8 mouse cellular contexts compared by ENCODE assay signal in genomic region chr19:26845276-26846016, GRCm38 (mm10). TPM values are rescaled to one million over a fixed set of nuclear protein-coding genes. Genes with fewer than 3 reads are reported as not detected.
A peak's percentile ranks its signal among the peaks of the same experiment; 100 is the strongest.
DNase-seq lines count a peak whose midpoint lies in the region; ATAC-seq and TF ChIP-seq lines count a peak whose summit lies in the region.

No protein-coding gene starts in this region.

- ATAC-seq in heart, embryonic 13.5 days (ENCODE audit: extremely low read depth, insufficient number of reproducible peaks, low FRiP score, low TSS enrichment) = no peak
- peak; percentile 70 for ATAC-seq in liver, embryonic 12.5 days
- peak; percentile 96 for ATAC-seq in stomach, embryonic 15.5 days (ENCODE audit: insufficient read depth, low FRiP score, low read depth)

- no peak overlapping the region for H3K27ac ChIP-seq in bone marrow macrophage, adult 2 months (ENCODE audit: insufficient read depth, low read depth, low read length)
- H3K27ac ChIP-seq in heart, embryonic 13.5 days (replicated peaks) = peak overlapping the region; percentile 91
- peak overlapping the region; percentile 37; the same call in 1 of the 2 replicates for H3K27ac ChIP-seq in liver, embryonic 12.5 days
- H3K27ac ChIP-seq in stomach, embryonic 15.5 days = peak overlapping the region; percentile 92

- H3K4me3 ChIP-seq in bone marrow macrophage, adult 2 months (ENCODE audit: insufficient read depth, low read length) = peak overlapping the region; percentile 74
- peak overlapping the region; percentile 66 for H3K4me3 ChIP-seq in heart, embryonic 13.5 days
- peak overlapping the region; percentile 53 for H3K4me3 ChIP-seq in liver, embryonic 12.5 days
- peak overlapping the region; percentile 55 for H3K4me3 ChIP-seq in stomach, embryonic 15.5 days (replicated peaks)

- DNase-seq in B cell, adult 2 months = peak; percentile 71 to 76
- peak; percentile 77 for DNase-seq in fat pad, adult 2 months (ENCODE audit: extremely low read depth, low read depth, low spot score)
- DNase-seq in kidney, postnatal 10 days = peak; percentile 91
- DNase-seq in natural killer cell, adult 2 months (ENCODE audit: low spot score in 2 of 2) = peak; percentile 3 to 55

- WGBS in heart, embryonic 13.5 days = under 1% methylated on average over 16 of the region's 16 CpGs
- 2% methylated on average over 16 of the region's 16 CpGs for WGBS in liver, embryonic 12.5 days (ENCODE audit: insufficient replicate concordance)
- under 1% methylated on average over 16 of the region's 16 CpGs for WGBS in stomach, embryonic 15.5 days

- peaks cover 3% of the 10 kb centered on the region; the same call in 1 of the 2 replicates for H3K9me3 ChIP-seq in heart, embryonic 13.5 days
- H3K9me3 ChIP-seq in liver, embryonic 12.5 days (replicated peaks) = no peaks in the 10 kb centered on the region
- H3K9me3 ChIP-seq in stomach, embryonic 15.5 days = no peaks in the 10 kb centered on the region

- no peak for TF ChIP-seq CTCF in bone marrow macrophage, adult 2 months (IDR thresholded peaks at IDR 0.05; ENCODE audit: low read depth, low read length)

- TF ChIP-seq POLR2A in bone marrow macrophage, adult 2 months (IDR thresholded peaks at IDR 0.05; ENCODE audit: borderline replicate concordance, low read depth, low read length) = no peak

- H3K36me3 ChIP-seq in heart, embryonic 13.5 days = no peaks in the 10 kb centered on the region
- H3K36me3 ChIP-seq in liver, embryonic 12.5 days = no peaks in the 10 kb centered on the region
- H3K36me3 ChIP-seq in stomach, embryonic 15.5 days = no peaks in the 10 kb centered on the region

- peak overlapping the region; percentile 83 for H3K9ac ChIP-seq in heart, embryonic 13.5 days
- peak overlapping the region; percentile 7; the same call in 1 of the 2 replicates for H3K9ac ChIP-seq in liver, embryonic 12.5 days
- H3K9ac ChIP-seq in stomach, embryonic 15.5 days = no peak overlapping the region

- H3K27me3 ChIP-seq in heart, embryonic 13.5 days (replicated peaks) = no peaks in the 10 kb centered on the region
- H3K27me3 ChIP-seq in liver, embryonic 12.5 days (replicated peaks) = no peaks in the 10 kb centered on the region
- H3K27me3 ChIP-seq in stomach, embryonic 15.5 days (replicated peaks) = no peaks in the 10 kb centered on the region

- H3K4me1 ChIP-seq in bone marrow macrophage, adult 2 months (ENCODE audit: control insufficient read depth, insufficient read depth, low read length) = no peaks in the 10 kb centered on the region
- peaks cover 11% of the 10 kb centered on the region for H3K4me1 ChIP-seq in heart, embryonic 13.5 days
- peaks cover 5% of the 10 kb centered on the region; the same call in 1 of the 2 replicates for H3K4me1 ChIP-seq in liver, embryonic 12.5 days
- H3K4me1 ChIP-seq in stomach, embryonic 15.5 days = peaks cover 10% of the 10 kb centered on the region

- peak overlapping the region; percentile 72 for H3K4me2 ChIP-seq in heart, embryonic 13.5 days
- peak overlapping the region; percentile 59 for H3K4me2 ChIP-seq in liver, embryonic 12.5 days
- peak overlapping the region; percentile 49 for H3K4me2 ChIP-seq in stomach, embryonic 15.5 days

RNA-seq across cellular contexts. Expression of gene Gm815, which starts 40.2 kb away (rescaled TPM):
- polyA plus RNA-seq in bone marrow macrophage, adult 2 months (2012; ENCODE audit: insufficient read depth, insufficient read length, missing spikeins) = not detected in 2 replicates
- polyA plus RNA-seq in heart, embryonic 13.5 days (2015; fragmentation: Nextera tagmentation; extraction: Ambion mirVana) = not detected in 2 replicates
- polyA plus RNA-seq in liver, embryonic 12.5 days (2016; fragmentation: Nextera tagmentation; extraction: Ambion mirVana) = not detected in 2 replicates
- not detected in 2 replicates for polyA plus RNA-seq in stomach, embryonic 15.5 days (2015; fragmentation: Nextera tagmentation; extraction: Ambion mirVana)

Comparison
In these comparisons a context has a peak if more than half of its experiments do, and no peak if none do; other contexts are left out.
1. DNase-seq: peak in every context shown above with its lines; median percentile 91 in kidney, postnatal 10 days; 77 in fat pad, adult 2 months; 74 in B cell, adult 2 months; 29 in natural killer cell, adult 2 months.